ENCODE assay signal across 16 mouse cellular contexts in the genomic region with DNA sequence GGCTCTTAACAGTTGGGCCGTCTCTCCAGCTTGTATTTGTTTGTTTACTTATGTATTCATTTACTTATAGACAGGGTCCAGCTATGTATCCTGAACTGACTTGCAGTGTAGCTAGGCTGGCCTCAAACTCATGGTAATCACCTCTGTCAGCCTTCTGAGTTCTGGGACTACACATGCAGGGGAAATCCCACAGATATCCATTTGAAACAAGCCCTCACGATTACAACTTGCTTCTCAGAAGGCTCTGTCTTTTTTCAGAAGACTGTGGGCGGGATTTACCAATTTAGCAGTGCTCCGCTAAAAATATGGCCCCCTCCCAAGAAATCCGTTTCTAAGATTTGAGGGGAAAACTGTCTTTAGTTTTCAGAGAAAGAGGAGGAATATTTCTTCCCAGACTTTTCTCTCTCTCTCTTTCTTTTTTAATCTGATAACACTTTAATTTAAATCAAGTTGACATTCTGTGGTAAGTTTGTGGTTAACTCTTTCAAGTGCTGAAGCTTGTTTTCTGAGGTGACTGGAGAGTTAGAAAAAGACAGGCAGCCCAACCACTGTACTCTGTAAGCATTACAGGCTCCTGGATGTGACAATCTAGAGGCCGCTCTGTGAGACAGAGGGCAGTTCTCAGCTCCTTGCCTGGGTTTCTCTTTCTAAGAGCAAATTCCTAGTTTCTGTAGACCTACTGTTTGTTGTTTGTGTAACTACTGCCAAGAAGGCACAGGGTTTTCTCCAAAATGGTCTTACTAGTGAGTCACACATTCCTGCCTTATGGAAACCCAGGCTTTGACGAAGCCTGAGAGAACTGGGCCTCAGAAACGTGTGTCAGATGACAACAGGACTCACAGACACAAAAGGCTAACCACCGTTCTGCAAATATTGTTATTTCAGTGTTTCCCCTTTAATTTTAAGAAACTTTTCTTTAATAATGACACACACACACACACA. TPM values are rescaled to one million over a fixed set of nuclear protein-coding genes. Genes with fewer than 3 reads are reported as not detected.
DNase-seq lines count a peak whose midpoint lies in the region; ATAC-seq and TF ChIP-seq lines count a peak whose summit lies in the region.
"Had no signal": no experiment of that assay in that cellular context is flagged by ENCODE, and none has a peak within 500 bp of the region (broad histone marks: within the 10 kb centered on the region; RNA-seq: fewer than 3 reads in every experiment).

No protein-coding gene starts in this region.

- no peak overlapping the region for H3K4me3 ChIP-seq in thymus, adult 2 months (ENCODE audit: control insufficient read depth, insufficient read depth, low read length)
- no peak overlapping the region for H3K4me3 ChIP-seq in embryonic fibroblast, embryonic 13.5 days (ENCODE audit: insufficient read depth, low read length)
- no peak overlapping the region for H3K4me3 ChIP-seq in midbrain, embryonic 13.5 days (replicated peaks)
- H3K4me3 ChIP-seq in hindbrain, embryonic 16.5 days (ENCODE audit: low read length): no peak overlapping the region
- H3K4me3 ChIP-seq: forebrain, embryonic 10.5 days; kidney, embryonic 15.5 days had no signal

- H3K27me3 ChIP-seq in thymus, adult 2 months (ENCODE audit: control insufficient read depth, insufficient read depth, low read length): no peaks in the 10 kb centered on the region
- no peaks in the 10 kb centered on the region for H3K27me3 ChIP-seq in midbrain, embryonic 13.5 days
- H3K27me3 ChIP-seq in hindbrain, embryonic 16.5 days (replicated peaks; ENCODE audit: control insufficient read depth, insufficient read depth, low read length): no peaks in the 10 kb centered on the region
- H3K27me3 ChIP-seq: kidney, embryonic 15.5 days had no signal

- no peak for TF ChIP-seq CTCF in thymus, adult 2 months (IDR thresholded peaks at IDR 0.05; ENCODE audit: borderline replicate concordance, control insufficient read depth, extremely low read depth, insufficient read depth, low read length, poor library complexity)
- no peak for TF ChIP-seq CTCF in embryonic fibroblast, embryonic 13.5 days (IDR thresholded peaks at IDR 0.05; ENCODE audit: borderline replicate concordance, insufficient read depth, low read length)

- H3K27ac ChIP-seq in thymus, adult 2 months (ENCODE audit: control insufficient read depth, insufficient read depth, low read length): peak overlapping the region; percentile 35
- H3K27ac ChIP-seq in embryonic fibroblast, embryonic 13.5 days (ENCODE audit: insufficient read depth, low read length): peak overlapping the region; percentile 32; the same call in 1 of the 2 replicates
- no peak overlapping the region for H3K27ac ChIP-seq in midbrain, embryonic 13.5 days
- no peak overlapping the region for H3K27ac ChIP-seq in hindbrain, embryonic 16.5 days (ENCODE audit: low read depth, low read length)
- H3K27ac ChIP-seq: forebrain, embryonic 10.5 days; kidney, embryonic 15.5 days had no signal

- no peaks in the 10 kb centered on the region for H3K9me3 ChIP-seq in midbrain, embryonic 13.5 days
- H3K9me3 ChIP-seq in hindbrain, embryonic 16.5 days (ENCODE audit: control insufficient read depth, low read length): no peaks in the 10 kb centered on the region
- H3K9me3 ChIP-seq: forebrain, embryonic 10.5 days; kidney, embryonic 15.5 days had no signal

- 23% methylated on average over 9 of the region's 9 CpGs for WGBS in thymus, adult 2 months
- 77% methylated on average over 9 of the region's 9 CpGs for WGBS in midbrain, embryonic 13.5 days
- 76% methylated on average over 9 of the region's 9 CpGs for WGBS in hindbrain, embryonic 16.5 days

- peak; percentile 6 for DNase-seq in adrenal gland, adult 2 months
- no peak for DNase-seq in adrenal gland, adult 8-10 months
- DNase-seq in thymus, adult 2 months: no peak
- no peak for DNase-seq in thymus, postnatal 4 days
- peak; percentile 53 to 73 for DNase-seq in right cerebral cortex, postnatal 10 days (ENCODE audit: low spot score in 2 of 2)
- DNase-seq: cerebellum, postnatal 25 days; heart, postnatal 4 days; liver; lung, postnatal 4 days had no signal

- no peak overlapping the region for H3K9ac ChIP-seq in midbrain, embryonic 13.5 days (replicated peaks)
- H3K9ac ChIP-seq in hindbrain, embryonic 16.5 days (ENCODE audit: low read depth, low read length): no peak overlapping the region
- H3K9ac ChIP-seq: kidney, embryonic 15.5 days had no signal

- no peak overlapping the region for H3K4me2 ChIP-seq in midbrain, embryonic 13.5 days (replicated peaks)
- H3K4me2 ChIP-seq in hindbrain, embryonic 16.5 days (ENCODE audit: low read length): no peak overlapping the region
- H3K4me2 ChIP-seq: kidney, embryonic 15.5 days had no signal

- H3K36me3 ChIP-seq in thymus, adult 2 months (ENCODE audit: control insufficient read depth, insufficient read depth, low read length): no peaks in the 10 kb centered on the region
- no peaks in the 10 kb centered on the region for H3K36me3 ChIP-seq in midbrain, embryonic 13.5 days
- no peaks in the 10 kb centered on the region for H3K36me3 ChIP-seq in hindbrain, embryonic 16.5 days (ENCODE audit: control insufficient read depth, insufficient read depth, low read length)
- H3K36me3 ChIP-seq: forebrain, embryonic 10.5 days; kidney, embryonic 15.5 days had no signal

- no peak for TF ChIP-seq POLR2A in thymus, adult 2 months (IDR thresholded peaks at IDR 0.05; ENCODE audit: control insufficient read depth, extremely low read depth, insufficient read depth, low read length, poor library complexity)
- no peak for TF ChIP-seq POLR2A in embryonic fibroblast, embryonic 13.5 days (IDR thresholded peaks at IDR 0.05; ENCODE audit: low read depth, low read length)

- no peak for ATAC-seq in midbrain, embryonic 13.5 days
- ATAC-seq in hindbrain, embryonic 16.5 days: no peak
- ATAC-seq: Patski had no signal

- H3K4me1 ChIP-seq in thymus, adult 2 months (replicated peaks; ENCODE audit: control insufficient read depth, insufficient read depth, low read length): peaks cover 52% of the 10 kb centered on the region
- H3K4me1 ChIP-seq in embryonic fibroblast, embryonic 13.5 days (ENCODE audit: control insufficient read depth, insufficient read depth, low read length): no peaks in the 10 kb centered on the region; the same call in 1 of the 2 replicates
- H3K4me1 ChIP-seq in midbrain, embryonic 13.5 days (replicated peaks): no peaks in the 10 kb centered on the region
- no peaks in the 10 kb centered on the region for H3K4me1 ChIP-seq in hindbrain, embryonic 16.5 days (ENCODE audit: control insufficient read depth, insufficient read depth, low read depth, low read length)
- H3K4me1 ChIP-seq: kidney, embryonic 15.5 days had no signal

RNA-seq across cellular contexts. Expression of a gene that starts 12.7 kb away (rescaled TPM):
- under 1 TPM; 0.29 to 0.41 TPM for total RNA-seq in adrenal gland, adult 2 months (2021)
- polyA plus RNA-seq in adrenal gland, adult 2 months (2012; rRNA removed): 0.07 TPM in 1 of 2 replicates, not detected in the other
- total RNA-seq in adrenal gland, adult 8-10 months (2022): under 1 TPM; 0.12 to 0.46 (median 0.19) TPM
- 19.5 and 19.7 TPM in 2 replicates for polyA plus RNA-seq in thymus, adult 2 months (2012; rRNA removed)
- not detected in 2 replicates for polyA plus RNA-seq in embryonic fibroblast, embryonic 13.5 days (2011; ENCODE audit: insufficient read length, low read depth, missing spikeins)
- polyA plus RNA-seq in midbrain, embryonic 13.5 days (2015; fragmentation: Nextera tagmentation; extraction: Ambion mirVana): 0.16 TPM in 1 of 2 replicates, not detected in the other
- 0.08 TPM in 1 of 2 replicates, not detected in the other for polyA plus RNA-seq in hindbrain, embryonic 16.5 days (2015; fragmentation: Nextera tagmentation; extraction: Ambion mirVana)
- total RNA-seq: heart, postnatal 4 days; layer of hippocampus, postnatal 10 days had no signal
- polyA plus RNA-seq: forebrain, embryonic 10.5 days; kidney, embryonic 15.5 days; Patski had no signal

RNA-seq across cellular contexts. Expression of a gene that starts 29.2 kb away (rescaled TPM):
- not detected for total RNA-seq in adrenal gland, adult 2 months (2021)
- not detected in 2 replicates for polyA plus RNA-seq in adrenal gland, adult 2 months (2012; rRNA removed)
- total RNA-seq in adrenal gland, adult 8-10 months (2022): not detected
- not detected in 2 replicates for polyA plus RNA-seq in thymus, adult 2 months (2012; rRNA removed)
- not detected in 2 replicates for polyA plus RNA-seq in embryonic fibroblast, embryonic 13.5 days (2011; ENCODE audit: insufficient read length, low read depth, missing spikeins)
- not detected in 2 replicates for polyA plus RNA-seq in midbrain, embryonic 13.5 days (2015; fragmentation: Nextera tagmentation; extraction: Ambion mirVana)
- not detected in 2 replicates for polyA plus RNA-seq in hindbrain, embryonic 16.5 days (2015; fragmentation: Nextera tagmentation; extraction: Ambion mirVana)
- total RNA-seq: heart, postnatal 4 days; layer of hippocampus, postnatal 10 days had no signal
- polyA plus RNA-seq: forebrain, embryonic 10.5 days; kidney, embryonic 15.5 days; Patski had no signal

RNA-seq across cellular contexts. Expression of a gene that starts 49.8 kb away (rescaled TPM):
- 10 to 100 TPM; 26.8 to 29.9 TPM for total RNA-seq in adrenal gland, adult 2 months (2021)
- polyA plus RNA-seq in adrenal gland, adult 2 months (2012; rRNA removed): 13.0 and 15.4 TPM in 2 replicates
- total RNA-seq in adrenal gland, adult 8-10 months (2022): 10 to 100 TPM; 15.4 to 21.9 (median 19.2) TPM
- 86.9 and 99.7 TPM in 2 replicates for polyA plus RNA-seq in thymus, adult 2 months (2012; rRNA removed)
- polyA plus RNA-seq in embryonic fibroblast, embryonic 13.5 days (2011; ENCODE audit: insufficient read length, low read depth, missing spikeins): 10.6 and 10.9 TPM in 2 replicates
- polyA plus RNA-seq in midbrain, embryonic 13.5 days (2015; fragmentation: Nextera tagmentation; extraction: Ambion mirVana): 1.1 and 1.3 TPM in 2 replicates
- 1.2 TPM in 2 replicates for polyA plus RNA-seq in hindbrain, embryonic 16.5 days (2015; fragmentation: Nextera tagmentation; extraction: Ambion mirVana)

RNA-seq across cellular contexts. Expression of a gene that starts 51.3 kb away (rescaled TPM):
- total RNA-seq in adrenal gland, adult 2 months (2021): 100 to 1,000 TPM in 1 of 2 experiments, 10 to 100 TPM in 1; 98.1 to 104 TPM
- 12.8 and 21.1 TPM in 2 replicates for polyA plus RNA-seq in adrenal gland, adult 2 months (2012; rRNA removed)
- 100 to 1,000 TPM in 1 of 4 experiments, 10 to 100 TPM in 3; 82.5 to 121 (median 96.2) TPM for total RNA-seq in adrenal gland, adult 8-10 months (2022)
- 83.6 and 84.8 TPM in 2 replicates for polyA plus RNA-seq in thymus, adult 2 months (2012; rRNA removed)
- polyA plus RNA-seq in embryonic fibroblast, embryonic 13.5 days (2011; ENCODE audit: insufficient read length, low read depth, missing spikeins): 161 and 169 TPM in 2 replicates
- polyA plus RNA-seq in midbrain, embryonic 13.5 days (2015; fragmentation: Nextera tagmentation; extraction: Ambion mirVana): 140 and 146 TPM in 2 replicates
- 120 and 125 TPM in 2 replicates for polyA plus RNA-seq in hindbrain, embryonic 16.5 days (2015; fragmentation: Nextera tagmentation; extraction: Ambion mirVana)

Comparison
In these comparisons a context has a peak if more than half of its experiments do, and no peak if none do; other contexts are left out.
1. DNase-seq: peak in adrenal gland, adult 2 months (single experiment) and right cerebral cortex, postnatal 10 days (2 of 2); none in adrenal gland, adult 8-10 months (single experiment), thymus, adult 2 months (single experiment) and thymus, postnatal 4 days (single experiment).
2. H3K27ac ChIP-seq: peak in thymus, adult 2 months (single experiment) and embryonic fibroblast, embryonic 13.5 days (single experiment); none in midbrain, embryonic 13.5 days (single experiment) and hindbrain, embryonic 16.5 days (single experiment).
3. RNA of a gene that starts 12.7 kb away (polyA plus RNA-seq): 19.5 to 19.7 TPM in thymus, adult 2 months; 0.16 TPM in midbrain, embryonic 13.5 days, 0.08 TPM in hindbrain, embryonic 16.5 days, 0.07 TPM in adrenal gland, adult 2 months and not detected in embryonic fibroblast, embryonic 13.5 days; every median in the first group is over 10 times any median in the second.